ENCODE assay signal across 10 mouse cellular contexts in the genomic region with DNA sequence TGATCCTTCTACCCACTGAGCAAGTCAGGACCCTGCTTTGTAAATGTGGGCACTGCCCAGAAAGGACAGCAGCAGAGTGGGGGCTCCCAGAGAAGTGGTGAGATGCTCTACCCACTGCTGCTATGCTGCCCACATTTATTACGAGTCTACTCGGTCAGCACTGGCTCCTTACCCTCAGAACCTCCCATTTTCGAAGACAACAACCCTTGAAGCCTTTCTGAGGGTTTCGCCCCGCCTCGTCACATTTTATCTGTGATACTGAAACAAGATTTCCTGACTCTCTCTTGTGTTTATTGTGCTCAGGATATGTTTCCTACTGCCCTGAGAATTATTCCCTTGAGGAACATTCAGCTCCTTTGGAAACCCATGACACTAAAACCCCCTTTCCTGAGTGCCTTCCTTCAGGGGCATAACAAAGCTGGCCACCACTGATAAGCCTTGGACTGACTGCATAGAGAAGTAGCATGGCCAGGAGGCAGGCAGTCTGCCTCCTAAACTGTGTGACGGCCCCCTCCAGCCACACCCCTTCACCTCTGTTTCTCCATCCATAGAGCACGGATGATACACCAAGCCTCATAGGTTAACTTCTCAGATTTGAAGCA. TPM values are rescaled to one million over a fixed set of nuclear protein-coding genes. Genes with fewer than 3 reads are reported as not detected.
A peak's percentile ranks its signal among the peaks of the same experiment; 100 is the strongest.
DNase-seq lines count a peak whose midpoint lies in the region; ATAC-seq lines count a peak whose summit lies in the region.
"Had no signal": no experiment of that assay in that cellular context is flagged by ENCODE, and none has a peak within 500 bp of the region (broad histone marks: within the 10 kb centered on the region; RNA-seq: fewer than 3 reads in every experiment).

No protein-coding gene starts in this region.

- H3K27me3 ChIP-seq in heart, embryonic 12.5 days (replicated peaks): no peaks in the 10 kb centered on the region
- H3K27me3 ChIP-seq in midbrain, embryonic 10.5 days (ENCODE audit: low read depth, poor library complexity, severe bottlenecking): no peaks in the 10 kb centered on the region
- H3K27me3 ChIP-seq in midbrain, embryonic 11.5 days (ENCODE audit: control insufficient read depth, insufficient read depth, low read length): no peaks in the 10 kb centered on the region
- H3K27me3 ChIP-seq: embryonic facial prominence, embryonic 15.5 days had no signal

- no peak for DNase-seq in heart, postnatal 25 days (ENCODE audit: low spot score)
- no peak for DNase-seq in midbrain, embryonic 10.5 days (ENCODE audit: low spot score)
- no peak for DNase-seq in midbrain, embryonic 11.5 days (ENCODE audit: low spot score, missing footprints)
- peak; percentile 57 for DNase-seq in lung, postnatal 10 days
- DNase-seq in thymus, postnatal 10 days (ENCODE audit: low spot score in 2 of 2): no peak
- no peak for DNase-seq in gastrocnemius, adult 18-20 months (ENCODE audit: low spot score)
- DNase-seq in Muller cell, postnatal 12 days (ENCODE audit: inconsistent ontology term): no peak
- DNase-seq: cerebellum, adult 11 months had no signal

- intact Hi-C loops in heart, postnatal 25 days (cut with DNase I): no loop called here

- H3K9me3 ChIP-seq in heart, embryonic 12.5 days (replicated peaks): no peaks in the 10 kb centered on the region
- H3K9me3 ChIP-seq in midbrain, embryonic 10.5 days (replicated peaks): no peaks in the 10 kb centered on the region
- no peaks in the 10 kb centered on the region; the same call in 1 of the 2 replicates for H3K9me3 ChIP-seq in midbrain, embryonic 11.5 days (ENCODE audit: control insufficient read depth, low read length)

- 52% methylated on average over 8 of the region's 8 CpGs for WGBS in heart, embryonic 12.5 days
- 82% methylated on average over 8 of the region's 8 CpGs for WGBS in midbrain, embryonic 10.5 days
- 73% methylated on average over 8 of the region's 8 CpGs for WGBS in midbrain, embryonic 11.5 days

- H3K4me1 ChIP-seq in heart, embryonic 12.5 days (replicated peaks): peaks cover 72% of the 10 kb centered on the region
- H3K4me1 ChIP-seq in midbrain, embryonic 10.5 days: peaks cover 34% of the 10 kb centered on the region
- peaks cover 9% of the 10 kb centered on the region; the same call in 1 of the 2 replicates for H3K4me1 ChIP-seq in midbrain, embryonic 11.5 days (ENCODE audit: control insufficient read depth, insufficient read depth, low read length)

- H3K4me3 ChIP-seq in heart, embryonic 12.5 days: no peak overlapping the region
- H3K4me3 ChIP-seq in midbrain, embryonic 10.5 days: no peak overlapping the region
- no peak overlapping the region for H3K4me3 ChIP-seq in midbrain, embryonic 11.5 days (ENCODE audit: low read depth, low read length)
- H3K4me3 ChIP-seq: embryonic facial prominence, embryonic 15.5 days had no signal

- peaks cover 8% of the 10 kb centered on the region for H3K36me3 ChIP-seq in heart, embryonic 12.5 days
- H3K36me3 ChIP-seq in midbrain, embryonic 10.5 days: no peaks in the 10 kb centered on the region
- H3K36me3 ChIP-seq in midbrain, embryonic 11.5 days (ENCODE audit: control insufficient read depth, insufficient read depth, low read length): no peaks in the 10 kb centered on the region
- H3K36me3 ChIP-seq: embryonic facial prominence, embryonic 15.5 days had no signal

- peak overlapping the region; percentile 21; the same call in 1 of the 2 replicates for H3K4me2 ChIP-seq in heart, embryonic 12.5 days
- no peak overlapping the region for H3K4me2 ChIP-seq in midbrain, embryonic 11.5 days
- H3K4me2 ChIP-seq: embryonic facial prominence, embryonic 15.5 days had no signal

- 0 out of 2 replicates have a peak overlapping the region, but pooled peaks have one; percentile 2 for H3K9ac ChIP-seq in heart, embryonic 12.5 days
- H3K9ac ChIP-seq in midbrain, embryonic 11.5 days (ENCODE audit: low read length): no peak overlapping the region
- H3K9ac ChIP-seq: embryonic facial prominence, embryonic 15.5 days had no signal

- 0 out of 2 replicates have a peak overlapping the region, but pooled peaks have one; percentile 13 for H3K27ac ChIP-seq in heart, embryonic 12.5 days (ENCODE audit: poor library complexity, severe bottlenecking)
- 0 out of 2 replicates have a peak overlapping the region, but pooled peaks have one; percentile 1 for H3K27ac ChIP-seq in midbrain, embryonic 10.5 days (replicated peaks)
- no peak overlapping the region for H3K27ac ChIP-seq in midbrain, embryonic 11.5 days (ENCODE audit: low read depth, low read length)

- peak; percentile 50; the same call in 1 of the 2 replicates for ATAC-seq in heart, embryonic 12.5 days (ENCODE audit: insufficient number of reproducible peaks, low FRiP score)
- no peak for ATAC-seq in midbrain, embryonic 11.5 days (ENCODE audit: low FRiP score)

RNA-seq across cellular contexts. Expression of gene Sorbs1, which starts 24.6 kb away (rescaled TPM):
- 86.6 and 89.3 TPM in 2 replicates for polyA plus RNA-seq in heart, embryonic 12.5 days (2016; fragmentation: Nextera tagmentation; extraction: Ambion mirVana)
- 100 to 1,000 TPM; 604 to 684 TPM for total RNA-seq in heart, postnatal 25 days (2021)
- polyA plus RNA-seq in midbrain, embryonic 10.5 days (2016; fragmentation: Nextera tagmentation; extraction: Ambion mirVana): 47.9 and 62.2 TPM in 2 replicates
- polyA plus RNA-seq in midbrain, embryonic 11.5 days (2014; fragmentation: Nextera tagmentation; extraction: Ambion mirVana): 61.0 and 62.6 TPM in 2 replicates
- total RNA-seq in gastrocnemius, adult 18-20 months (2021): 100 to 1,000 TPM; 148 to 249 TPM
